Mouse (Mus musculus): Measurements from ENCODE around the gene Acsl1.

- TF ChIP-seq CTCF (IDR thresholded peaks at IDR 0.05; ENCODE audit: low read depth) (no peak), EP300 (IDR thresholded peaks at IDR 0.05; ENCODE audit: low read depth) (no peak)
Observed at GRCm38 (mm10) chr8:46543662-46544061, 72.8 kb downstream of the Acsl1 start.

Measured in heart, postnatal 0 days (tissue).